Mouse (Mus musculus) bone marrow macrophage, adult 2 months (primary cell): ENCODE data around the gene Myadml2.

ENCODE experiments used
- CTCF ChIP-seq: IDR thresholded peaks from 2 replicates; pipeline ENCODE4 v1.5.1; 2012; ENCODE audit warnings: low read depth, mild to moderate bottlenecking, low read length, moderate library complexity
- POLR2A ChIP-seq: IDR thresholded peaks from 2 replicates; pipeline ENCODE4 v1.6.1; 2012; ENCODE audit warnings: mild to moderate bottlenecking, low read depth, low read length, borderline replicate concordance

DNA sequence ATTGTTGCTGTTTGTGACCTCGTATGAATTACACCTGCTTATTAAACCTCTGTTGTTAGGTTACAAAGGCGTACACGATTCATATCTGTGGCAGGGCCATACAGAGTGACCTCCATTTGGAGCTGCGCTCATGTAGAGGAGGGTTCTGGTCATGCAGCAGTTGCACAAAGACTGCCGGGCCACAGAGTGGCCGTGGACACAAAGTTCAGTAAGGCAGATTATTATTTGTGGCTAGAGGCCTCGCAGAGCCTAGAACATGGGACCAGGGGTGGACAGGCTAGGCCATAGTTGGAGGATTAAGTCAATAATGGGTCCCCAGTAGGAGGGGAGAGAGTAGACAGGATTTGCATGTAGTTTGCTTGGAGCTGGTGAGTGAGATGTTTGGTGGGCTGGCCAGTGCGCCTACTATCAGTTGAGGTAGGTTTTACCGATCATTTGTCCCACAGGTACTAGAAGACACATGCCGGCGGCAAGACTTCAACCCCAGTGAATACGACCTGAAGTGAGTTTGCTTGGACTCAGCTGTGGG lies 25.7 kb upstream of the Myadml2 start:
- TF ChIP-seq CTCF (no peak), POLR2A (no peak)
